Mouse (Mus musculus) thymus, adult 2 months (tissue): ENCODE measurements around the gene Fgd4. TPM values are rescaled to one million over a fixed set of nuclear protein-coding genes. Genes with fewer than 3 reads are reported as not detected.
"Not testable (repeated sequence)": the region's sequence is repeated elsewhere in the genome, so short reads cannot be mapped to it uniquely, and the experiment has no call there.

Experiments used
- DNase-seq: peaks from one replicate; pipeline ENCODE4 v3.0.0; 2021
- H3K27ac ChIP-seq: fragments of 200-500 bp; 2 replicates; pipeline ENCODE4 v1.5.1; 2012; ENCODE audit warnings: low read length, control low read depth; ENCODE audit not compliant: control insufficient read depth, insufficient read depth
- H3K27me3 ChIP-seq: fragments of 200-500 bp; 2 replicates; pipeline ENCODE4 v1.6.1; 2012; ENCODE audit warnings: mild to moderate bottlenecking, low read length, moderate library complexity, mixed read lengths; ENCODE audit not compliant: control insufficient read depth, insufficient read depth
- H3K36me3 ChIP-seq: fragments of 200-500 bp; 2 replicates; pipeline ENCODE4 v1.6.1; 2012; ENCODE audit warnings: mild to moderate bottlenecking, low read length, moderate library complexity; ENCODE audit not compliant: control insufficient read depth, insufficient read depth
- H3K4me1 ChIP-seq: fragments of 200-500 bp; replicated peaks from 2 replicates; pipeline ENCODE4 v1.6.1; 2012; ENCODE audit warnings: low read length; ENCODE audit not compliant: control insufficient read depth, insufficient read depth
- H3K4me3 ChIP-seq: fragments of 200-500 bp; 2 replicates; pipeline ENCODE4 v1.5.1; 2012; ENCODE audit warnings: mild to moderate bottlenecking, low read length, control low read depth, moderate library complexity; ENCODE audit not compliant: control insufficient read depth, insufficient read depth
- CTCF ChIP-seq: fragments of 200-500 bp; IDR thresholded peaks from 2 replicates; pipeline ENCODE4 v1.5.1; 2012; ENCODE audit warnings: mild to moderate bottlenecking, control low read depth, low read length, moderate library complexity, borderline replicate concordance; ENCODE audit not compliant: control insufficient read depth, poor library complexity, insufficient read depth; ENCODE audit errors: extremely low read depth
- POLR2A ChIP-seq: fragments of 200-500 bp; IDR thresholded peaks from 2 replicates; pipeline ENCODE4 v1.6.1; 2012; ENCODE audit warnings: mild to moderate bottlenecking, low read length, control low read depth, moderate library complexity; ENCODE audit not compliant: control insufficient read depth, poor library complexity, insufficient read depth; ENCODE audit errors: extremely low read depth
- WGBS: fragments of 180-500 bp; shearing (Covaris S2); methylation state at CpG from one replicate; pipeline ENCODE4 v1.1.7; 2018; 5-methylcytosine and 5-hydroxymethylcytosine counted together
- polyA plus RNA-seq: library from polyadenylated mRNA; depleted of rRNA; stranded (reverse); fragments of >200 nt; gene quantifications from 2 replicates; pipeline ENCODE4 v1.2.3, GENCODE M21; 2012; rRNA removed

The Fgd4 gene
- polyA plus RNA-seq, 1 experiment = 0.98 TPM

- no peak for DNase-seq
- no peak for TF ChIP-seq POLR2A
- no peak for TF ChIP-seq CTCF
- H3K4me3 ChIP-seq = no peak overlapping the region
- no peaks in the 10 kb centered on the region for H3K36me3 ChIP-seq
- no peaks in the 10 kb centered on the region for H3K4me1 ChIP-seq
- H3K27me3 ChIP-seq = no peaks in the 10 kb centered on the region
- no peak overlapping the region for H3K27ac ChIP-seq
Observed at GRCm38 (mm10) chr16:16498798-16499197, 101.6 kb downstream of the Fgd4 start.

GRCm38 (mm10) chr16:16485523-16486043, 114.8 kb downstream of the Fgd4 start:
- Histone ChIP-seq H3K27me3 (no peaks in the 10 kb centered on the region), H3K27ac (no peak overlapping the region), H3K4me3 (no peak overlapping the region), H3K36me3 (no peaks in the 10 kb centered on the region), H3K4me1 (no peaks in the 10 kb centered on the region)
- WGBS = 97% methylated on average over 1 of the region's 1 CpGs
- no peak for TF ChIP-seq CTCF
- no peak for TF ChIP-seq POLR2A
- no peak for DNase-seq

- DNase-seq = no peak
- Histone ChIP-seq H3K27me3 (no peaks in the 10 kb centered on the region), H3K27ac (no peak overlapping the region), H3K4me1 (no peaks in the 10 kb centered on the region), H3K4me3 (no peak overlapping the region), H3K36me3 (no peaks in the 10 kb centered on the region)
- TF ChIP-seq CTCF = no peak
- TF ChIP-seq POLR2A = no peak
- WGBS = 96% methylated on average over 4 of the region's 4 CpGs
Observed at GRCm38 (mm10) chr16:16484601-16485000, 115.7 kb downstream of the Fgd4 start.

- not testable (repeated sequence) for H3K4me1 ChIP-seq, H3K27ac ChIP-seq, H3K27me3 ChIP-seq, H3K36me3 ChIP-seq, H3K4me3 ChIP-seq, DNase-seq
- WGBS = 95% methylated on average over 10 of the region's 10 CpGs
Observed at GRCm38 (mm10) chr16:16473451-16473850, 126.9 kb downstream of the Fgd4 start.

- H3K36me3 ChIP-seq = no peaks in the 10 kb centered on the region
- TF ChIP-seq CTCF (no peak), POLR2A (no peak)
- H3K27ac ChIP-seq = no peak overlapping the region
- no peak overlapping the region for H3K4me3 ChIP-seq
- no peak for DNase-seq
- H3K4me1 ChIP-seq = no peaks in the 10 kb centered on the region
- H3K27me3 ChIP-seq = no peaks in the 10 kb centered on the region
- 90% methylated on average over 1 of the region's 1 CpGs for WGBS
Observed at GRCm38 (mm10) chr16:16450021-16450420, 150.3 kb downstream of the Fgd4 start.

- no peak for DNase-seq
- WGBS = 8% methylated on average over 1 of the region's 1 CpGs
- Histone ChIP-seq H3K27me3 (no peaks in the 10 kb centered on the region), H3K4me3 (no peak overlapping the region), H3K27ac (no peak overlapping the region), H3K36me3 (no peaks in the 10 kb centered on the region), H3K4me1 (no peaks in the 10 kb centered on the region)
- TF ChIP-seq CTCF (no peak), POLR2A (no peak)
Observed at GRCm38 (mm10) chr16:16438436-16438835, 161.9 kb downstream of the Fgd4 start.

- Histone ChIP-seq H3K27ac (no peak overlapping the region), H3K36me3 (no peaks in the 10 kb centered on the region), H3K4me1 (no peaks in the 10 kb centered on the region), H3K27me3 (no peaks in the 10 kb centered on the region), H3K4me3 (no peak overlapping the region)
- no peak for TF ChIP-seq POLR2A
- TF ChIP-seq CTCF = no peak
- DNase-seq = no peak
- WGBS = 95% methylated on average over 2 of the region's 2 CpGs
Observed at GRCm38 (mm10) chr16:16422456-16422855, 177.9 kb downstream of the Fgd4 start.

- DNase-seq, H3K27me3 ChIP-seq, H3K27ac ChIP-seq, H3K4me3 ChIP-seq, H3K36me3 ChIP-seq, H3K4me1 ChIP-seq: not testable (repeated sequence)
- WGBS = 91% methylated on average over 9 of the region's 9 CpGs
Observed at GRCm38 (mm10) chr16:16367217-16367616, 233.1 kb downstream of the Fgd4 start.

Other genes with a start within 250 kb of the Fgd4 start
- gene Dnm1l, start 241.6 kb downstream of the Fgd4 start, polyA plus RNA-seq = 11.8 and 13.3 TPM in 2 replicates
- gene Olfr19, start 75.9 kb upstream of the Fgd4 start, polyA plus RNA-seq = not detected in 2 replicates
- 0.24 and 0.44 TPM in 2 replicates for gene Spag6l, start 228.9 kb upstream of the Fgd4 start, polyA plus RNA-seq